Mouse (Mus musculus): ENCODE measurements at regions not wholly inside any gene's neighbourhood (a gene's known extent, or its start where the extent isn't known, plus 50 kb on each side); places are given as distances from the start of the nearest gene placed in this dataset.
A peak's percentile ranks its signal among the peaks of the same experiment; 100 is the strongest.

GRCm38 (mm10) chr2:45184704-45185620, 67.8 kb upstream of the Zeb2 start:
- TF ChIP-seq EP300 (IDR thresholded peaks at IDR 0.05; ENCODE audit: low read depth) (no peak), CTCF (IDR thresholded peaks at IDR 0.05; ENCODE audit: low read depth) (no peak)
- Histone ChIP-seq H3K4me3 (ENCODE audit: low read depth, low read length) (0 out of 2 replicates have a peak overlapping the region, but pooled peaks have one; percentile 6), H3K9me3 (ENCODE audit: low read length) (no peaks in the 10 kb centered on the region), H3K4me2 (ENCODE audit: low read depth, low read length) (peak overlapping the region; percentile 45), H3K4me1 (ENCODE audit: insufficient read depth) (peaks cover 8% of the 10 kb centered on the region), H3K36me3 (replicated peaks; ENCODE audit: insufficient read depth, low read length) (no peaks in the 10 kb centered on the region), H3K27ac (ENCODE audit: low read depth) (no peak overlapping the region; the same call in 1 of the 2 replicates), H3K27me3 (ENCODE audit: insufficient read depth, low read length) (no peaks in the 10 kb centered on the region), H3K9ac (replicated peaks) (no peak overlapping the region)
- DNase-seq = no peak
- peak; percentile 23; the same call in 1 of the 2 replicates for ATAC-seq
- WGBS (ENCODE audit: insufficient replicate concordance) = 20% methylated on average over 18 of the region's 18 CpGs

DNA sequence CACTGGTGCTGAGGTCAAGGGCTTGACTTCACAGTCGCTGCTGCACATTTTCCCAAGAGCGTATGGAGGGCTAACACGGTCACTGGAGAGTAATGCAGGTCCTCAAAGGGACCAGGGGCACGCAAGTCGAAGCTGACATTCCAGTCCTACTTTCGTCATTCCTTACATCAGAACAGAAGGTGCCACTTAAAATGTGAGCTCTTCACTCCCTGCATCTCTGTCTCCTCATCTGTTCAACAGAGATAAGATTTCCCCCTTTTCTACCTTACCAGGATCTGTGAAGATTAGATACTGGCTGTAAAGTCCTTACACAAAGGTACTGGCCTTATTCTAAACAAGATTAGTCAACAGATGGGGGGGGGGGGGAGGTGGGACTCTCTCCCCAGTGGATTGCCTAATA, 67.0 kb upstream of the Zeb2 start:
- H3K4me2 ChIP-seq (ENCODE audit: low read depth, low read length) = peak overlapping the region; percentile 45
- H3K36me3 ChIP-seq (replicated peaks; ENCODE audit: insufficient read depth, low read length) = no peaks in the 10 kb centered on the region
- peak; percentile 82 for TF ChIP-seq EP300 (IDR thresholded peaks at IDR 0.05; ENCODE audit: low read depth)
- TF ChIP-seq CTCF (IDR thresholded peaks at IDR 0.05; ENCODE audit: low read depth) = no peak
- ATAC-seq (peak; percentile 29; the same call in 1 of the 2 replicates), DNase-seq (no peak)
- H3K27ac ChIP-seq (ENCODE audit: low read depth) = no peak overlapping the region
- no peak overlapping the region for H3K9ac ChIP-seq (replicated peaks)
- H3K27me3 ChIP-seq (ENCODE audit: insufficient read depth, low read length) = no peaks in the 10 kb centered on the region
- H3K4me3 ChIP-seq (ENCODE audit: low read depth, low read length) = no peak overlapping the region
- no peaks in the 10 kb centered on the region for H3K9me3 ChIP-seq (ENCODE audit: low read length)
- H3K4me1 ChIP-seq (ENCODE audit: insufficient read depth) = peaks cover 8% of the 10 kb centered on the region
- WGBS (ENCODE audit: insufficient replicate concordance) = 46% methylated on average over 6 of the region's 6 CpGs

DNA sequence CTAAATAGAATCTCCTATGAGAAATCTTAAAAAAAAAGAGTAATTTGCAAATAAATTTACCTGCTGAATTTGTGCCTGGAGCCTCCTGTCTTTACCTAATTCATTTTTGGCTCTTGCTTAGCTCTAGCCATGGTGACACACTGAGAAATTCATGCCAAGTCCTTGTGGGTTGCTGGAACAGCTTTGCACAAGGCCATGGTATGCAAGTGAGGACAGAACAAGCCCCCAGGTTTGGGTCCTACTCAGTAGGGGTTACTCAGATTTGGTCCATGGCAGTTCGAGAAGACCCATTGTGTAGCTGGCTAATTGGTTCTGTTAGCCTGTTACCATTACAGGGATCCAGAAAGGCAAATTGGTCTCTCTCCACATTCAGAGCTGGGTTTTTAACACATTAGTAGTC, 65.7 kb upstream of the Zeb2 start:
- Histone ChIP-seq H3K27ac (ENCODE audit: low read depth) (no peak overlapping the region), H3K4me2 (ENCODE audit: low read depth, low read length) (no peak overlapping the region), H3K4me3 (ENCODE audit: low read depth, low read length) (no peak overlapping the region), H3K27me3 (ENCODE audit: insufficient read depth, low read length) (no peaks in the 10 kb centered on the region), H3K36me3 (replicated peaks; ENCODE audit: insufficient read depth, low read length) (no peaks in the 10 kb centered on the region), H3K9ac (replicated peaks) (no peak overlapping the region), H3K4me1 (ENCODE audit: insufficient read depth) (peaks cover 8% of the 10 kb centered on the region), H3K9me3 (ENCODE audit: low read length) (no peaks in the 10 kb centered on the region)
- ATAC-seq (no peak), DNase-seq (no peak)
- TF ChIP-seq CTCF (IDR thresholded peaks at IDR 0.05; ENCODE audit: low read depth) (no peak), EP300 (IDR thresholded peaks at IDR 0.05; ENCODE audit: low read depth) (no peak)
- WGBS (ENCODE audit: insufficient replicate concordance) = 89% methylated on average over 1 of the region's 1 CpGs

DNA sequence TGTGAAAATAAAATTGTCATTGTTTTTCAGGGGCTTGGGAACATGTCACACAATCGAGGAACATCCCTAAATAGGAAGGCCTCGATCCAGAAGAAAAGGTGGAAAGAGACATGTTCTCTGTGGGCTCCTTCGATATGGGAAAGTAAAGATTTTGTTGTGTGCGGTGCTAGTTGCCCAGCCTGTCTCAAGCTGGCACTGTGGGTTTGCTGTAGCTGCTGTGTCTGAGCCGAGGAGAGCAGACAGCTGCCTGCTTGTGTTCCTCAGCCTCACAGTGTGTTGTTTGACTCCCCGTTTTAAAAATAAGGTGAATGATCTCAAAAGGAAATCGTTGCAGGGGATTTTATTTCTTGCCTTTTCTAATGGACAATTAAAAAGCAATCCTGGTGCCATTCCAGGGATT, 64.4 kb upstream of the Zeb2 start:
- H3K27me3 ChIP-seq (ENCODE audit: insufficient read depth, low read length) = no peaks in the 10 kb centered on the region
- H3K4me3 ChIP-seq (ENCODE audit: low read depth, low read length) = no peak overlapping the region
- DNase-seq (no peak), ATAC-seq (no peak)
- H3K4me2 ChIP-seq (ENCODE audit: low read depth, low read length) = no peak overlapping the region
- H3K4me1 ChIP-seq (ENCODE audit: insufficient read depth) = peaks cover 8% of the 10 kb centered on the region
- no peak overlapping the region for H3K9ac ChIP-seq (replicated peaks)
- no peaks in the 10 kb centered on the region for H3K36me3 ChIP-seq (replicated peaks; ENCODE audit: insufficient read depth, low read length)
- no peak overlapping the region for H3K27ac ChIP-seq (ENCODE audit: low read depth)
- no peak for TF ChIP-seq CTCF (IDR thresholded peaks at IDR 0.05; ENCODE audit: low read depth)
- TF ChIP-seq EP300 (IDR thresholded peaks at IDR 0.05; ENCODE audit: low read depth) = no peak
- 76% methylated on average over 7 of the region's 7 CpGs for WGBS (ENCODE audit: insufficient replicate concordance)
- no peaks in the 10 kb centered on the region for H3K9me3 ChIP-seq (ENCODE audit: low read length)

- Histone ChIP-seq H3K9me3 (ENCODE audit: low read length) (peaks cover 4% of the 10 kb centered on the region), H3K9ac (replicated peaks) (no peak overlapping the region), H3K4me2 (ENCODE audit: low read depth, low read length) (no peak overlapping the region), H3K4me3 (ENCODE audit: low read depth, low read length) (no peak overlapping the region), H3K27me3 (ENCODE audit: insufficient read depth, low read length) (no peaks in the 10 kb centered on the region), H3K4me1 (ENCODE audit: insufficient read depth) (peaks cover 4% of the 10 kb centered on the region; the same call in 1 of the 2 replicates), H3K27ac (ENCODE audit: low read depth) (no peak overlapping the region), H3K36me3 (replicated peaks; ENCODE audit: insufficient read depth, low read length) (no peaks in the 10 kb centered on the region)
- ATAC-seq = no peak
- no peak for TF ChIP-seq CTCF (IDR thresholded peaks at IDR 0.05; ENCODE audit: low read depth)
- no peak for TF ChIP-seq EP300 (IDR thresholded peaks at IDR 0.05; ENCODE audit: low read depth)
- WGBS (ENCODE audit: insufficient replicate concordance) = 89% methylated on average over 1 of the region's 1 CpGs
- no peak for DNase-seq
Observed at GRCm38 (mm10) chr2:45178849-45179453, 61.8 kb upstream of the Zeb2 start.

DNA sequence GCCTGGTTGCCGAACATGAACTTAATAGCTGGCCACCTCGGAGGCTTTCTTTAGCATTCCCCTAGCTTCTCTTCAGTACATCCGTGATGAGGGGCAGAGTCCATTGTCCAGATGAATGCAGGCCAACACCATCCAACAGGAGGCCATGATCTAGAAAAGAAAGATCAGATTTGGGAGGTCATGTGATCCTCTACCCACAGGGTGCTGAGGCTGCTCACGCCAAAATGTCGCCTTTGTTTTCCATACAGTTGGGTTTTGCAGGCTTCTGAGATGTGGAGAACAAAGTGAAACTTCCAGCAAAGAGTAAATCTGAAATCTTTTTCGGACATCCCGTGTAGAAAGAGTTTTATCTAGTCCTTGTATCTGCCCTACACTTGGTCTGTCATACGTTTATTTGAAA, 55.2 kb upstream of the Zeb2 start:
- 0 out of 2 replicates have a peak, but pooled peaks have one; percentile 26 for ATAC-seq
- Histone ChIP-seq H3K27ac (ENCODE audit: low read depth) (0 out of 2 replicates have a peak overlapping the region, but pooled peaks have one; percentile 55), H3K4me2 (ENCODE audit: low read depth, low read length) (peak overlapping the region; percentile 45)

More for the DNA sequence above, 55.2 kb upstream of the Zeb2 start:
- peaks cover 5% of the 10 kb centered on the region for H3K4me1 ChIP-seq (ENCODE audit: insufficient read depth)
- no peaks in the 10 kb centered on the region for H3K27me3 ChIP-seq (ENCODE audit: insufficient read depth, low read length)
- no peak for DNase-seq
- H3K4me3 ChIP-seq (ENCODE audit: low read depth, low read length) = no peak overlapping the region
- H3K9me3 ChIP-seq (ENCODE audit: low read length) = peaks cover 4% of the 10 kb centered on the region
- no peak overlapping the region for H3K9ac ChIP-seq (replicated peaks)
- TF ChIP-seq CTCF (IDR thresholded peaks at IDR 0.05; ENCODE audit: low read depth) (no peak), EP300 (IDR thresholded peaks at IDR 0.05; ENCODE audit: low read depth) (no peak)
- WGBS (ENCODE audit: insufficient replicate concordance) = 66% methylated on average over 8 of the region's 8 CpGs
- no peaks in the 10 kb centered on the region for H3K36me3 ChIP-seq (replicated peaks; ENCODE audit: insufficient read depth, low read length)
